Mouse (Mus musculus): ENCODE measurements around the gene Rpp25l. TPM values are rescaled to one million over a fixed set of nuclear protein-coding genes. Genes with fewer than 3 reads are reported as not detected.
A peak's percentile ranks its signal among the peaks of the same experiment; 100 is the strongest.

Gene Rpp25l
- total and polyA plus RNA-seq, 3 experiments, result 52.0 to 63.5 TPM; not detected in 1

DNA sequence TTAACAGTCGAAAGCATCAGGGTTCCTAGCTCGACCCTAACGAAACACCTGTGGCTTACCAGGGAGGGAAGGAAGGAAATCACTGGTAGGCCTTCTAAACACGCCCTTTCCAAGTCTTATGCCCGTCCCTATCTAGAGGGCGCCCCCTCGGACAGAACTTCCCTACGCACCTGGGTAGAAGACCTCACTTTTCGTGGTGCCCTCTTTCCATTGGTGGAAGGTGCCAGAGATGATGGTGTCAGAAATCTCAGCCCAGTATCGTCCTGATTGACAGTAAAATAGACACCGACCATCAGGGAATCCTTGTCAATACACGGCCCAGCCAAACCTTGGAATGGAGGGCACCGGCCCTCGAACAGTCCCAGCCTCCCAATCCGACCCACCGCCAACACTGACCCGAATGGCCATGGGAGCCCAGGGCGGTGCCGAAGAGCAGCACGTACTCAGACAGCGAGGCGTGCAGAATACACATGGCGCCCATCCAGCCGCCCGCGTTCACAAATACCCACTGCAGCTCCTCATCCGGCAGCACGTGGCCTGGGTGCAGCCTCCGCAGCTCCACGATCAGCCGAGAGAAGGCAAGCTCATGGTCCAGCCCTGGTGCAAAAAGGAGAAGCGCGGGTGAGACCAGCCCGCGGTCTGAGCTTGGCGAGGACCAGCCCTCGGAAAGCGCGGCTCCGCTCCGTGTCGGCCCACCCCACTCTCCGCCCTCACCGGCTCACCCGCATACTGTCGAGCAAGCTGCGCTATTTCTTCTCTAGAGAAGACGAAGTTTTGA, 27.2 kb upstream of the Rpp25l start (continued):
- 0 out of 2 replicates have a peak, but pooled peaks have one; percentile 5 for TF ChIP-seq ZNF384 (IDR thresholded peaks at IDR 0.05; ENCODE audit: low read depth, low read length)
- no peak for TF ChIP-seq BHLHE40 (IDR thresholded peaks at IDR 0.05; ENCODE audit: borderline replicate concordance, low read depth, low read length)
- TF ChIP-seq MYC (IDR thresholded peaks at IDR 0.05; ENCODE audit: low read depth, low read length), result peak; percentile 80
- no peak for TF ChIP-seq SMC3 (IDR thresholded peaks at IDR 0.05; ENCODE audit: low read depth, low read length)
- no peak for TF ChIP-seq HCFC1 (IDR thresholded peaks at IDR 0.05; ENCODE audit: low read depth, low read length)
- TF ChIP-seq MEF2A (IDR thresholded peaks at IDR 0.05; ENCODE audit: extremely low read depth, insufficient replicate concordance, low read depth, low read length, poor library complexity, severe bottlenecking), result no peak
- no peak for TF ChIP-seq KAT2A (conservative IDR thresholded peaks at IDR 0.05; ENCODE audit: low read depth, low read length)
- TF ChIP-seq EP300 (IDR thresholded peaks at IDR 0.05; ENCODE audit: low read depth in 1 of 2, low read length in 2 of 2), result no peak
- TF ChIP-seq NRF1 (IDR thresholded peaks at IDR 0.05; ENCODE audit: insufficient read depth, low read depth, low read length, poor library complexity, severe bottlenecking), result no peak
- no peak for TF ChIP-seq GABPA (IDR thresholded peaks at IDR 0.05; ENCODE audit: low read depth, low read length)
- no peak for TF ChIP-seq TAL1 (IDR thresholded peaks at IDR 0.05; ENCODE audit: low read length)
- TF ChIP-seq RCOR1 (IDR thresholded peaks at IDR 0.05; ENCODE audit: low read depth, low read length), result peak; percentile 44; the same call in 1 of the 2 replicates
- TF ChIP-seq UBTF (IDR thresholded peaks at IDR 0.05; ENCODE audit: borderline replicate concordance, insufficient read depth, low read depth, low read length), result no peak
- TF ChIP-seq ZC3H11A (IDR thresholded peaks at IDR 0.05; ENCODE audit: low read depth, low read length), result no peak
- no peak for TF ChIP-seq NELFE (IDR thresholded peaks at IDR 0.05; ENCODE audit: low read depth, low read length)
- TF ChIP-seq RAD21 (IDR thresholded peaks at IDR 0.05; ENCODE audit: low read depth, low read length), result no peak
- TF ChIP-seq CHD1 (IDR thresholded peaks at IDR 0.05; ENCODE audit: low read depth, low read length), result no peak
- TF ChIP-seq SIN3A (IDR thresholded peaks at IDR 0.05; ENCODE audit: low read length), result peak; percentile 32
- peak; percentile 88 for TF ChIP-seq MAX (IDR thresholded peaks at IDR 0.05; ENCODE audit: low read length)

GRCm38 (mm10) chr4:41739260-41739659, 25.9 kb upstream of the Rpp25l start:
- no peak for DNase-seq (ENCODE audit: low read depth, low spot score)
- Histone ChIP-seq H3K27me3 (ENCODE audit: control insufficient read depth in 1 of 2, insufficient read depth in 2 of 2, low read length in 2 of 2) (no peaks in the 10 kb centered on the region), H3K27ac (ENCODE audit: control insufficient read depth, low read depth, low read length) (no peak overlapping the region), H3K9me3 (replicated peaks; ENCODE audit: insufficient read depth, low read length) (no peaks in the 10 kb centered on the region), H3K9ac (ENCODE audit: control insufficient read depth, low read depth, low read length, poor library complexity, severe bottlenecking) (no peak overlapping the region), H3K36me3 (ENCODE audit: control insufficient read depth in 1 of 2, insufficient read depth in 2 of 2, low read length in 2 of 2) (peaks cover 0 to 27% of the 10 kb centered on the region in 2 experiments; a peak in 2 of 4 replicates), H3K4me1 (ENCODE audit: control insufficient read depth in 1 of 2, insufficient read depth in 2 of 2, low read length in 2 of 2) (peaks cover 2 to 29% of the 10 kb centered on the region in 2 experiments), H3K79me2 (ENCODE audit: control insufficient read depth, insufficient read depth, low read length, poor library complexity) (peaks cover 15% of the 10 kb centered on the region), H3K4me3 (ENCODE audit: control insufficient read depth in 1 of 2, insufficient read depth in 1 of 2, low read depth in 2 of 2, low read length in 2 of 2) (no peak overlapping the region)
- TF ChIP-seq ZKSCAN1 (IDR thresholded peaks at IDR 0.05; ENCODE audit: low read depth, low read length), result no peak
- no peak for TF ChIP-seq POLR2AphosphoS2 (IDR thresholded peaks at IDR 0.05; ENCODE audit: low read length)
- TF ChIP-seq JUND (IDR thresholded peaks at IDR 0.05; ENCODE audit: low read depth, low read length), result no peak
- TF ChIP-seq KAT2A (conservative IDR thresholded peaks at IDR 0.05; ENCODE audit: low read depth, low read length), result no peak
- no peak for TF ChIP-seq MAFK (IDR thresholded peaks at IDR 0.05; ENCODE audit: borderline replicate concordance, low read depth, low read length)
- TF ChIP-seq E2F4 (IDR thresholded peaks at IDR 0.05; ENCODE audit: borderline replicate concordance, low read depth, low read length), result no peak
- no peak for TF ChIP-seq ZNF384 (IDR thresholded peaks at IDR 0.05; ENCODE audit: low read depth, low read length)
- TF ChIP-seq NELFE (IDR thresholded peaks at IDR 0.05; ENCODE audit: low read depth, low read length), result no peak
- no peak for TF ChIP-seq BHLHE40 (IDR thresholded peaks at IDR 0.05; ENCODE audit: borderline replicate concordance, low read depth, low read length)
- TF ChIP-seq SMC3 (IDR thresholded peaks at IDR 0.05; ENCODE audit: low read depth, low read length), result no peak
- TF ChIP-seq POLR2AphosphoS5 (IDR thresholded peaks at IDR 0.05; ENCODE audit: borderline replicate concordance, low read depth, low read length), result no peak
- TF ChIP-seq RCOR1 (IDR thresholded peaks at IDR 0.05; ENCODE audit: low read depth, low read length), result no peak
- no peak for TF ChIP-seq HCFC1 (IDR thresholded peaks at IDR 0.05; ENCODE audit: low read depth, low read length)
- TF ChIP-seq MXI1 (IDR thresholded peaks at IDR 0.05; ENCODE audit: low read depth, low read length), result no peak
- no peak for TF ChIP-seq MYB (IDR thresholded peaks at IDR 0.05; ENCODE audit: low read depth, low read length)
- TF ChIP-seq USF2 (IDR thresholded peaks at IDR 0.05; ENCODE audit: borderline replicate concordance in 1 of 2, insufficient read depth in 1 of 2, low read depth in 1 of 2, low read length in 2 of 2), result no peak

Measured in MEL (cell line).